Mouse (Mus musculus): Measurements from ENCODE around the gene Rai1. TPM values are rescaled to one million over a fixed set of nuclear protein-coding genes. Genes with fewer than 3 reads are reported as not detected.

Gene Rai1
- polyA plus RNA-seq, 1 experiment = 24.9 TPM

DNA sequence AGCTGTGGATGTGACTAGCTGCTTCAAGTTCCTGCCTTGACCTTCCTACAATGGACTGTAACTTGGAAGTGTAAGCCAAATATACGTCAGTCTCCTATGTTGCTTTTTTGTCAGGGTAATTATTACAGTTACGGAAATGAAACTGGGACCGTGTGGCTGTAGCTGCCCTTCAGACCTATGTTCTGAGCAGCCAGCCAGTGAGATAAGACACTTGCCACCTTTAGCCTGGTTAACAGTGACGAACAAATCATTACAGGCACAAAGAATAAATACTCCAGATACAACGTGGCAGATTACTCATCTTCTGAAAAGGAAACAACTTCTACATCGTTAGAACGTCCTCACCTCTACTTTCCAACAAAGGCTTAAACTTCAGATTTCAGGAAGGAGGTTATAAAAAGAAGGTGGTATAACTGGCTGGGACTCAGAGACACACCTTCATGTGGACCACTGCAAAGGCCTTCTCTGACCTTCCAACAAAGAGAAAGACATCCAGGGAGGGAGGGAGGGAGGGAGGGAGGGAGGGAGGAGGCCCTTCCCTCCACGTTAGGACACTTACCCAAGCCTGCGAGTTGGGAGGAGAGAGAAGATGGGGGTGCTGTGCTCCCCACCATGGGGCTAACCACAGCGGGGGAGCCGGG is 139.8 kb downstream of the Rai1 start:
- no peak for TF ChIP-seq USF1 (IDR thresholded peaks at IDR 0.05; ENCODE audit: low read depth)
- TF ChIP-seq FOSL1 (IDR thresholded peaks at IDR 0.05; ENCODE audit: insufficient read depth, low read length, poor library complexity, severe bottlenecking) = no peak
- TF ChIP-seq CEBPB (IDR thresholded peaks at IDR 0.05; ENCODE audit: low read depth) = no peak
- no peak for TF ChIP-seq MYOD1 (IDR thresholded peaks at IDR 0.05; ENCODE audit: control insufficient read depth, insufficient read length, low read depth)
- TF ChIP-seq MYOG (IDR thresholded peaks at IDR 0.05; ENCODE audit: control insufficient read depth, extremely low read depth, insufficient read length) = no peak
- no peak for TF ChIP-seq MAX (IDR thresholded peaks at IDR 0.05)
- no peak for TF ChIP-seq CTCF (IDR thresholded peaks at IDR 0.05; ENCODE audit: control insufficient read depth, insufficient read depth, insufficient read length)
- Histone ChIP-seq H3ac (ENCODE audit: control insufficient read depth, insufficient read length, low read depth) (no peak overlapping the region), H3K4me3 (ENCODE audit: insufficient read depth, poor library complexity, severe bottlenecking) (no peak overlapping the region)

DNA sequence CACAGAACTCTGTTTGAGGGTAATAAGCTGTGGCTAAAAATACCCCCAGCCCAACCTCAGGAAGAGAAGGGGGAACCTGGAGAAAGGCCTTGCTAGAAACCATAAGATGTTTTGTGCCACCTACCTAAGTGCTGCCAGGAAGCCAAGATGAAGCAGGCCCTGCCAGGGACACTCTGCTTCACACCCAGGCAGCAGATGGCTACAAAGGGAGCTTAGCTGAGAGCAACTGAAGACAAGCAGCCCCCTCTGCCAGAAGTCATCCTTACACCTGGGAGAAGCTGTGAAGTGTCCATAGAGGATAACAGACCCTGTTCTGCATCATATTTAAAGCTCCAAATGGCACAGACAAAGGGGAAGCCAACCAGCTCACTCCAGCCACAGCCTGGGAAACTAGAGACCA is 141.3 kb downstream of the Rai1 start:
- Histone ChIP-seq H3K79me3 (ENCODE audit: low read depth) (no peaks in the 10 kb centered on the region), H3K27me3 (ENCODE audit: control insufficient read depth, insufficient read depth, insufficient read length) (no peaks in the 10 kb centered on the region), H3ac (ENCODE audit: control insufficient read depth, insufficient read length, low read depth) (no peak overlapping the region), H3K79me2 (ENCODE audit: control insufficient read depth, insufficient read depth) (no peaks in the 10 kb centered on the region), H3K36me3 (ENCODE audit: control insufficient read depth, insufficient read depth) (no peaks in the 10 kb centered on the region), H3K4me3 (ENCODE audit: insufficient read depth, poor library complexity, severe bottlenecking) (no peak overlapping the region)
- TF ChIP-seq MAX (IDR thresholded peaks at IDR 0.05) (no peak), CTCF (IDR thresholded peaks at IDR 0.05; ENCODE audit: control insufficient read depth, insufficient read depth, insufficient read length) (no peak), MYOD1 (IDR thresholded peaks at IDR 0.05; ENCODE audit: control insufficient read depth, insufficient read length, low read depth) (no peak), USF1 (IDR thresholded peaks at IDR 0.05; ENCODE audit: low read depth) (no peak), MYOG (IDR thresholded peaks at IDR 0.05; ENCODE audit: control insufficient read depth, extremely low read depth, insufficient read length) (no peak), CEBPB (IDR thresholded peaks at IDR 0.05; ENCODE audit: low read depth) (no peak), FOSL1 (IDR thresholded peaks at IDR 0.05; ENCODE audit: insufficient read depth, low read length, poor library complexity, severe bottlenecking) (no peak)

More for the DNA sequence above, 139.8 kb downstream of the Rai1 start:
- Histone ChIP-seq H3K79me3 (ENCODE audit: low read depth) (no peaks in the 10 kb centered on the region), H3K36me3 (ENCODE audit: control insufficient read depth, insufficient read depth) (peaks cover 5% of the 10 kb centered on the region), H3K27me3 (ENCODE audit: control insufficient read depth, insufficient read depth, insufficient read length) (no peaks in the 10 kb centered on the region), H3K79me2 (ENCODE audit: control insufficient read depth, insufficient read depth) (no peaks in the 10 kb centered on the region)

DNA sequence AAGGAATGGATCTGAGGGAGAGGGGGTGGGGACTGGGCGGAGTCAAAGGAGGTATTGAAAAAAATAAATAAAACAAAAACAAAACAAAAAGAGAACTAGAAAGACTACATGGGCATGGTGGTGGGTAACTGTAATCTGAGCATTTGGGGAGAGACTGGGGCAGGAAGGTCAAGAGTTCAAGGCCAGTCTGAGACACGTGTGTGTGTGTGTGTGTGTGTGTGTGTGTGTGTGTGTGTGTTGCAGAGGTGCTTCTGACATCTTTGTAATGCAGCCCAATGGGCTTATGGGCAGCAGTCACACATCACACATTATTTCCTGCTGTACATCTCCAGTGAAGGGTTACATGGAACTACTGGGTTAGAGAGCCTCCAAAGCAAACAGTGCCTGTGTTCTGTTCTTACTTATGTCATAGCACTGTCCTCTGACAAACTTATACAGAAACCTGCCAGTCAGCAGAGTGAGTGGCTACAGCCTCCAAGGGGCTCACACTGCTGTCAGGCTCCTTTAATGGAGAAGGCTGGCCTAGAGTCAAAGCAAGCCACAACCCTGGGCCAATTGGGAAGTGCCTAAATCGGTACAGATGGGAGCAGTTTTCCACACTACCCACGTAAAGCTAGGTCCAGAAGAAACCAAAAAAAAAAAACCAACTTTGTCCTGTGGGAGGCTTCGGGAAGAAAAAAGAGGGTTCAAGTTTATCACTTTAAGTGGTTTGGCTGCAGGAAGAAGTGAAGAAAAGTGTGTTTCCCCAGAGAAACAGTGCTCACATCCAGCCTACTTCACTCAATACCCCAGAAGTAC is 143.1 kb downstream of the Rai1 start:
- H3K27me3 ChIP-seq (ENCODE audit: control insufficient read depth, insufficient read depth, insufficient read length) = no peaks in the 10 kb centered on the region
- H3K79me3 ChIP-seq (ENCODE audit: low read depth) = no peaks in the 10 kb centered on the region
- H3K79me2 ChIP-seq (ENCODE audit: control insufficient read depth, insufficient read depth) = no peaks in the 10 kb centered on the region
- H3K36me3 ChIP-seq (ENCODE audit: control insufficient read depth, insufficient read depth) = no peaks in the 10 kb centered on the region
- TF ChIP-seq CTCF (IDR thresholded peaks at IDR 0.05; ENCODE audit: control insufficient read depth, insufficient read depth, insufficient read length) (no peak), CEBPB (IDR thresholded peaks at IDR 0.05; ENCODE audit: low read depth) (no peak), MAX (IDR thresholded peaks at IDR 0.05) (no peak), MYOG (IDR thresholded peaks at IDR 0.05; ENCODE audit: control insufficient read depth, extremely low read depth, insufficient read length) (no peak), USF1 (IDR thresholded peaks at IDR 0.05; ENCODE audit: low read depth) (no peak), MYOD1 (IDR thresholded peaks at IDR 0.05; ENCODE audit: control insufficient read depth, insufficient read length, low read depth) (no peak), FOSL1 (IDR thresholded peaks at IDR 0.05; ENCODE audit: insufficient read depth, low read length, poor library complexity, severe bottlenecking) (no peak)
- no peak overlapping the region for H3K4me3 ChIP-seq (ENCODE audit: insufficient read depth, poor library complexity, severe bottlenecking)
- no peak overlapping the region for H3ac ChIP-seq (ENCODE audit: control insufficient read depth, insufficient read length, low read depth)

Small RNA genes within 50 kb of the gene (microRNA-seq; reads per million reads assigned to microRNA genes)
- not detected for gene Mir6921 (ENCODE audit: borderline microRNAs expressed)
- not detected for gene Mir6922 (ENCODE audit: borderline microRNAs expressed)

Other genes with a start within 250 kb of the Rai1 start
- 38.9 TPM for gene Med9, start 156.8 kb upstream of the Rai1 start, polyA plus RNA-seq (2012; fragmentation: generic; extraction: Trizol)
- gene Rasd1, start 140.1 kb upstream of the Rai1 start, polyA plus RNA-seq (2012; fragmentation: generic; extraction: Trizol) = 0.16 TPM
- 16.7 TPM for gene Pemt, start 58.5 kb upstream of the Rai1 start, polyA plus RNA-seq (2012; fragmentation: generic; extraction: Trizol)
- 64.1 TPM for gene Srebf1, start 117.6 kb downstream of the Rai1 start, polyA plus RNA-seq (2012; fragmentation: generic; extraction: Trizol)
- gene Tom1l2, start 247.9 kb downstream of the Rai1 start, polyA plus RNA-seq (2012; fragmentation: generic; extraction: Trizol) = 17.1 TPM
- not detected for gene Drc3, start 248.3 kb downstream of the Rai1 start, polyA plus RNA-seq (2012; fragmentation: generic; extraction: Trizol)